Mouse (Mus musculus) adrenal gland, adult 18-20 months (tissue): Measurements from ENCODE around the gene Olfr149. TPM values are rescaled to one million over a fixed set of nuclear protein-coding genes. Genes with fewer than 3 reads are reported as not detected.
"Not testable (repeated sequence)": the region's sequence is repeated elsewhere in the genome, so short reads cannot be mapped to it uniquely, and the experiment has no call there.

Experiments used
- DNase-seq, 2 experiments: peaks; one replicate each; pipeline ENCODE4 v3.0.0; 2021 to 2022; ENCODE audit warnings: low spot score in 2 of 2
- long read RNA-seq, 2 experiments: library from polyadenylated mRNA; stranded (forward); transcript quantifications; one replicate each; pipeline ENCODE4 v2.0.0; 2021
- total RNA-seq, 2 experiments: library from RNA; stranded (reverse); gene quantifications; 1 replicate in 1 of 2; 2 replicates in 1 of 2; pipeline ENCODE4 v1.2.3; 2021

Olfr149 gene
- not detected for total RNA-seq
- long read RNA-seq, experiment 1 = 0 reads
- long read RNA-seq, experiment 2 = 0 reads

DNA sequence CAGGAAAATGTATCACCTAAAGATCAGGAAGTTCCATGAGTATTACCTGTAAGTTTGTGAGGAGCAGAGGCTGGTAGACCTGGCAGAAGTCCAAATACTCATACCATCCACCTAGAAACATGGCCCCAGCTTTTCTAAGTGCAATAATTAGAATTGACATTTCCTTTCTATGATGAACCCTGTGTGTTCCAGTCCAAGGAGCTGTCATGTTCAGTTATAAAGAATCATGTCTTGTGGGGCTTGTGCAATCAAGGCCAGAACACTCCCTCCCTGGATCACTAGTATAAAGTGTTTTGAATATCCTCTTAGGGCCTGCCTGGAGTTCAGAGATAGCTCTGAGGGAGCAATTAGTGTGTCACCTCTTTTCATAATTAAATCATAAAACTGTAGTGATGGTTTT, at the start of gene Olfr149:
Gene Olfr149, minus strand, starts transcription at position 101 of the 400 bp plus-strand sequence.
- no peak for DNase-seq

- DNase-seq = no peak
Observed at GRCm38 (mm10) chr9:39746428-39746827, 39.5 kb upstream of the Olfr149 start.

DNA sequence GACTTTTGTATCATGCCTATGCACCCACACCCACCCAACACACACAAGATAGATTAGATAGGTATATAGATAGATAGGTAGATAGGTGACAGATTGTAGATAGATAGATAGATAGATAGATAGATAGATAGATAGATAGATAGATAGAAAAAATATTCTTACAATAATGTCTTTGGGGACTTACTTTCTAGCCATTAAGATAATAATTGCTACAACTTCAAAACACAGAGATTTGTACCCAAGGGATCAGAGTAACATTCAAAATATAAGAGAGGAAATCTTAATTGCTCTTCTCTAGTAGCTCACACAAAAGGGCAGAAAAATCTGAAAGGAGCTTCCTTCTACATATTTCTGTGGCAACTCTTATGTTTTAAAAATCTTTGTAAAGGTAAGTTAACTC, 39.0 kb upstream of the Olfr149 start, which contains the start of gene Olfr967:
Gene Olfr967, plus strand, starts transcription at position 301 of the 400 bp plus-strand sequence.
- DNase-seq = no peak

- no peak for DNase-seq
Observed at GRCm38 (mm10) chr9:39740741-39741140, 33.8 kb upstream of the Olfr149 start.

DNA sequence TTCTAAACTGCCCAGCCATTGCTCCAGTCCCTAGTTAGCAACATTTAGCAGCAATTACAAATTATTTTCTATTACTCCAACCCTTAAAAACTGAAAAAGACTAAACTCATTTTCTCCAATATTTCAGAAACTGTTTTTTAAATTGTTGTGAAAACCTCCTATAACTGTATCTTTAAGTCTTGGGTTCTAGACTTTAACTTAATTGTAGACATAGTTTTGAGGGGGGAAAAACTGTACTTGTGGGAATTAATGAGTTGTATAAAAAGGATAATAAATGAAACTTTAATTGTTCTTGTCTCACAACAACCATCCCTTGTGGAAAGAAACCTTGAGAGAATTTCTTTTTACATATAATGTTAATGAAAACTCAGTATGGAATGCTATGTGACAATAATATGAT, 23.8 kb upstream of the Olfr149 start, which contains the start of gene Olfr150:
Gene Olfr150, plus strand, starts transcription at position 301 of the 400 bp plus-strand sequence.
- DNase-seq = no peak

DNA sequence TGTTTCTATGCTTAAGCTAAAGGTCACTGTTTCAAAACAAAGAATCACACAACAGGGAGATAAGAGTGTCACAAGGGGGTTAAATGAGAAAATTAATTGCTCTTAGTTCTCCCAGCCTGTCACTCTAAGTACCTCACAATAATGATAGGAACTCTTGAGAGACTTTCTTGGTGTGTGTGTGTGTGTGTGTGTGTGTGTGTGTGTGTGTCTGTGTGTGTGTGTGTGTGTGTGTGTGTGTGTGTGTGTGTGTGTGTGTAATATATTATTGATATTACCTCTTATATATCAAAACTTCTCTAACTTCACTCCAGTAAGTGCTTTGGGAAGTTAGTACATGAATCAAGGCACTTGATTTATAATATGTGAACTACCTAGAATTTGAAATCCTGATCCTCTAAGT, 4.1 kb upstream of the Olfr149 start, which contains the start of gene Olfr965:
Gene Olfr965, plus strand, starts transcription at position 301 of the 400 bp plus-strand sequence.
- no peak for DNase-seq

DNA sequence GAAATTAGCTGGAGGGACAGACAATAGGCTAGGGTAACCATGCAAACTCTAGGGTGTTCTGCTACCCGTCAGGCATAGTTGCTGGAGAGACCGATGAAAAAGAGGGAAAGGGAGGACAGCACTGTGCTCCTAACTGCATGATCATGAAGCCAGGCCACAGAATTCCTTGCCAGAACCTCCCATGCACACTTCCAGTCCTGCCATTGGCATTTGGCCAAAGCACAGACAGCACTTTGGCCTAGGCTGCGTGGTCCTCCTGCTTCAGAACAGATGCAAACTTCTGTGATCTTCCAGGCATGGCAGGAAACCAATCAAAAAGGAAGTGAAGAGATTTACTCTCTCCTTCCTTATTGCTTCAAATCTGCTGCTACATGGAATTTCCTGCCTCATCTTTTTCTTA, 2.0 kb upstream of the Olfr149 start:
- DNase-seq = no peak

DNA sequence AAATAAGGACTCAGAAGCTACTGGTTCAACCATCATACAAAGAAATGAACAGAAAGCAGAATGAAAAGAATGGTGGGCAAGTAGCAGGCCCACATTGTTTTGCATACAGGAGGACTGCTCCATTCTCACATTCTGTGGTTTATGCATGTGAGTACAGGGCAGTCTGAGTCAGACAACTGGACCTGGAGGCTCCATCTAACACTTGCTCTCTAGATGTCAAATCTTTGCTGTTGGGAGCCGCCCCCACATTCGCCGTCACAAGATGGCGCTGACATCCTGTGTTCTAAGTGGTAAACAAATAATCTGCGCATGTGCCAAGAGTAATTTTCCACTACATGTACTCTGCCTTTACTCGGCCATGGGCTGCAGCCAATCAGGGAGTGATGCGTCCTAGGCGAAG, 5.8 kb downstream of the Olfr149 start:
- not testable (repeated sequence) for DNase-seq

DNA sequence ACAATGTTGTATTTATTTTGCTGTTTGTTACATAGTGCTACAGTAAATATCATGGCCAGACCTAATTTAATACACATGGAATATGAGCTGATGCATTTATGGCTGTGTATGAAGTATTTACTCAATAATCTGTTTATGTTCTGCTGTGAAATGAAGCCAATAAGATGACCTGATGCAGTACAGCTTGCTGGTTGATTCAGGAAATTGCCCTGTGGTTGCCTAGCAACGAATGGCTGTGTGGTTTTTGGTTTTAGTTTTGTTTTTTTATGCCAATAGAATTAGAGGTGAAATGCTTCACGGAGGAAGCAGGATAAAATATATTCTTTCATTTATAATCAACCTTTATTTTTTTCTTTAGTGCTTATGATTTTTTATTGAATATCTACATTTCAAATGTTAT, 27.6 kb downstream of the Olfr149 start:
- DNase-seq = no peak

- no peak for DNase-seq
Observed at GRCm38 (mm10) chr9:39678557-39678956, 28.4 kb downstream of the Olfr149 start.

- DNase-seq = no peak
Observed at GRCm38 (mm10) chr9:39674820-39675219, 32.1 kb downstream of the Olfr149 start.

DNA sequence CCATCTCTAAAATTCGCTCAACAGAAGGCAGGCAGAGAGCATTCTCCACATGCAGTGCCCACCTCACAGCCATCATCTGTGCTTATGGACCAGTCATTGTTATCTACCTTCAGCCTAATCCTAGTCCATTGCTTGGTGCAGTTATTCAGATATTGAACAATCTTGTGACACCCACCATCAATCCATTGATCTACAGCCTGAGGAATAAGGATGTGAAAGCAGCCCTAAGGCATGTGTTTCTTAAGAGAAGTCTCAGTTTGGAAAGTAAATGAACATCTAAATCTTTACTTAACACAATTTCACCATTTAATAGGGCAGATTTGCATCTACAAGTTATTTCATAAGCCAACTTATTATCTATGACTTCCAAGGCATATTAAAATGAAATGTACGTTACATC, 37.2 kb downstream of the Olfr149 start:
- DNase-seq = no peak

DNA sequence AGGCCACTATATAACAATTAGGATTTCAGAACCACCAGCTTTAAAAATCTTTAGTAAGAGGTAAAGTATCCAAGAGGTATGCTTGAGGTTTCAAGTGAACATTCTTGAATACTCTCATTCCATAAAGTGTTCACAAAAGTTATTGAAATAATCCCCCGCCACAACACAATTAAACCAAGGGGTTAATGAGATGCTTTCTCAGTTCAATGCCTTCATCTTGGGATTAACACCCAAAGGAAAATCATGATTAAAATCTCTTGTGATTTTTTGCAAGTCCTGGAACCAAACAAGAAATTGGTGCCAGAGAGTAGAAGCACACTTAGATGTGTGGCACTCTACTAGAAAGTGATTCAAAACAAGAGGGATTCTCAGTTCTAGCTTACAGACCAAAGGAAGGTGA, 40.0 kb downstream of the Olfr149 start, which contains the start of gene Olfr963:
Gene Olfr963, plus strand, starts transcription at position 301 of the 400 bp plus-strand sequence.
- no peak for DNase-seq

DNA sequence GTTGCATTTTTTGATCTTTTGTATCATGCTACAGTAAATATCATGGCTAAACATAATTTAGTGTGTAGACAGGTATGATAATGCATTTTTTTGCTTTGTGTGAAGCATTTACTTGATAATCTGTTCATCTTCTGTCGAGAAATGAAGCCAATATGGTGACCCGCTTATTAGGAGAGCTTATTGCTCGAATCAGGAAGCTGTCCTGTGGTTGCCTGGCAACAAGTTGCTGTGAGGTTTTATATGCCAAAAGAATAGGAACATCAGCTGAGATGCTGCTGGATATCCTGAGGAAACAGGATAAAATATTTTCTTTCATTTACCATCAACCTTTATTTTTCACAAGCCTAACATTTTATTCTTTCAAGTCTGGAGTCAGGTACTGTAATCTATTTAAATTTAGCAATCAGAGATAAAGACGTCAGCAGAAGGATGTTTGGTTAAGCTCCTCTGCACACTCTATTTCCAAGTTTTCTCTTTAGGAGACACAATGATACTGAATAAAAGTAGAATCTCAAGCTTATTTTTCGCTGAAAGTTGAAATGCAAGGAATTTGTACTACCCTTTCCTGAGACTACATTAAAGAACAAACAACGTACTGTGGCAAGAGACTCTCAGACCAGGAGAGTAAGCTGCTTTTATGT, 52.0 kb downstream of the Olfr149 start:
- DNase-seq = no peak

Other genes with a start within 250 kb of the Olfr149 start
- gene Olfr955, start 235.2 kb downstream of the Olfr149 start, total RNA-seq = not detected
- not detected for gene Olfr44, start 213.1 kb downstream of the Olfr149 start, total RNA-seq
- not detected for gene Olfr957, start 191.3 kb downstream of the Olfr149 start, total RNA-seq
- not detected for gene Olfr958, start 153.1 kb downstream of the Olfr149 start, total RNA-seq
- gene Olfr959, start 131.5 kb downstream of the Olfr149 start, total RNA-seq = not detected
- 10 to 100 TPM in 1 of 2 experiments, 1 to 10 TPM in 1; 9.6 to 10.9 TPM for gene AW551984, start 102.7 kb downstream of the Olfr149 start, total RNA-seq
- not detected for gene Olfr148, start 96.5 kb downstream of the Olfr149 start, total RNA-seq
- not detected for gene Olfr960, start 85.7 kb downstream of the Olfr149 start, total RNA-seq
- gene Olfr961, start 62.0 kb downstream of the Olfr149 start, total RNA-seq = not detected
- not detected for gene Olfr963, start 39.9 kb downstream of the Olfr149 start, total RNA-seq
- gene Olfr965, start 4.2 kb upstream of the Olfr149 start, total RNA-seq = not detected
- gene Olfr150, start 23.9 kb upstream of the Olfr149 start, total RNA-seq = not detected
- not detected for gene Olfr967, start 39.1 kb upstream of the Olfr149 start, total RNA-seq
- gene Olfr968, start 76.1 kb upstream of the Olfr149 start, total RNA-seq = not detected
- gene Olfr969, start 83.8 kb upstream of the Olfr149 start, total RNA-seq = not detected
- not detected for gene Olfr970, start 101.7 kb upstream of the Olfr149 start, total RNA-seq
- gene Olfr971, start 129.8 kb upstream of the Olfr149 start, total RNA-seq = not detected
- not detected for gene Olfr972, start 159.3 kb upstream of the Olfr149 start, total RNA-seq
- not detected for gene Olfr229, start 200.2 kb upstream of the Olfr149 start, total RNA-seq
- gene Olfr974, start 230.4 kb upstream of the Olfr149 start, total RNA-seq = not detected
- gene Olfr975, start 244.9 kb upstream of the Olfr149 start, total RNA-seq = not detected